ENCODE assay signal across 35 mouse cellular contexts in the genomic region with DNA sequence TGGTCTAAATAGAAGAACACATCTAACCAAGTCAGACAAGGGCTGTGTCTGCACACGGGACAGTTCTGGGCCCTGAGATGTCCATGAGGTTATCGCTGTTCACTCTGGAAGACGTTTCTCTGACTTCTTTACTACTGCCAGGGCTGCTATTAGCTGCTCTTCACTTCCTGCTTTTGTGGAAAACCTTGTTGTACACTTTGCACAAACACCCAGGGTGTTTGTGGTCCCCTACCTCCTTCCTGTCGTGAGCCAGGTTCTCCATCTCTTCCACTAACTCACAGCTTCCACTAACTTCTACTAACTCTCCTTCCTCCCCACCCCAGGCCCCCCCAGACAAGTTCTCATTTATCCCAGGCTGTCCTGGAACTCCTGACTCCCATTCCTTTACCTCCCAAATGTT.
"Had no signal": no experiment of that assay in that cellular context is flagged by ENCODE, and none has a peak within 500 bp of the region (broad histone marks: within the 10 kb centered on the region; RNA-seq: fewer than 3 reads in every experiment).

No protein-coding gene starts in this region.

- H3K4me3 ChIP-seq: heart, embryonic 10.5 days; heart, embryonic 12.5 days; heart, embryonic 13.5 days; heart, embryonic 15.5 days; hindbrain, embryonic 10.5 days; hindbrain, embryonic 12.5 days; hindbrain, embryonic 13.5 days; hindbrain, embryonic 15.5 days; intestine, embryonic 15.5 days; kidney, embryonic 15.5 days; layer of hippocampus, adult 2 months had no signal

- ATAC-seq: hindbrain, embryonic 16.5 days; hindbrain, postnatal 0 days; inflammation-experienced regulatory T-cells, adult 6 months; intestine, embryonic 15.5 days; intestine, embryonic 16.5 days; intestine, postnatal 0 days had no signal

- H3K4me2 ChIP-seq: heart, embryonic 11.5 days; heart, embryonic 12.5 days; heart, embryonic 13.5 days; heart, embryonic 15.5 days; hindbrain, embryonic 12.5 days; hindbrain, embryonic 13.5 days; hindbrain, embryonic 14.5 days; hindbrain, embryonic 15.5 days; intestine, embryonic 15.5 days; kidney, embryonic 15.5 days had no signal

- H3K9ac ChIP-seq: heart, embryonic 12.5 days; heart, embryonic 13.5 days; heart, embryonic 15.5 days; hindbrain, embryonic 12.5 days; hindbrain, embryonic 13.5 days; hindbrain, embryonic 14.5 days; hindbrain, embryonic 15.5 days; intestine, embryonic 15.5 days; kidney, embryonic 15.5 days had no signal

- H3K4me1 ChIP-seq: heart, embryonic 10.5 days; heart, embryonic 12.5 days; heart, embryonic 13.5 days; heart, embryonic 15.5 days; hindbrain, embryonic 10.5 days; hindbrain, embryonic 12.5 days; hindbrain, embryonic 13.5 days; hindbrain, embryonic 15.5 days; intestine, embryonic 15.5 days; kidney, embryonic 15.5 days had no signal

- H3K9me3 ChIP-seq: heart, embryonic 10.5 days; heart, embryonic 12.5 days; heart, embryonic 13.5 days; heart, embryonic 15.5 days; hindbrain, embryonic 10.5 days; hindbrain, embryonic 12.5 days; hindbrain, embryonic 13.5 days; hindbrain, embryonic 15.5 days; intestine, embryonic 15.5 days; kidney, embryonic 15.5 days had no signal

- DNase-seq: heart, postnatal 10 days; heart, postnatal 14 days; heart, postnatal 36 days; heart, postnatal 4 days; kidney, adult 11 months; kidney, adult 18-20 months; kidney, adult 2 months; kidney, adult 8-10 months; kidney, adult 9 months; kidney, postnatal 10 days; kidney, postnatal 14 days; kidney, postnatal 25 days; kidney, postnatal 36 days; kidney, postnatal 4 days; layer of hippocampus, adult 9-11 months; layer of hippocampus, postnatal 36 days had no signal

- H3K36me3 ChIP-seq: heart, embryonic 10.5 days; heart, embryonic 12.5 days; heart, embryonic 13.5 days; heart, embryonic 15.5 days; hindbrain, embryonic 10.5 days; hindbrain, embryonic 12.5 days; hindbrain, embryonic 13.5 days; hindbrain, embryonic 15.5 days; intestine, embryonic 15.5 days; kidney, embryonic 15.5 days had no signal

- H3K27me3 ChIP-seq: heart, embryonic 12.5 days; hindbrain, embryonic 12.5 days; hindbrain, embryonic 13.5 days; hindbrain, embryonic 15.5 days; intestine, embryonic 15.5 days had no signal

- H3K27ac ChIP-seq: heart, embryonic 10.5 days; heart, embryonic 13.5 days; heart, embryonic 15.5 days; hindbrain, embryonic 10.5 days; hindbrain, embryonic 12.5 days; hindbrain, embryonic 13.5 days; hindbrain, embryonic 14.5 days; hindbrain, embryonic 15.5 days; hindbrain, postnatal 0 days; intestine, embryonic 15.5 days; kidney, embryonic 15.5 days; kidney, postnatal 0 days; layer of hippocampus, adult 2 months had no signal
